Mouse (Mus musculus) adrenal gland, postnatal 0 days (tissue): ENCODE measurements around the gene Gm527. TPM values are rescaled to one million over a fixed set of nuclear protein-coding genes. Genes with fewer than 3 reads are reported as not detected.

Experiments used
- polyA plus RNA-seq: library from polyadenylated mRNA; unstranded; fragments of >200 nt; fragmentation: Nextera tagmentation; extraction: Ambion mirVana; gene quantifications from 2 replicates; pipeline ENCODE4 v1.2.1, GENCODE M21; 2015

Gene Gm527
- 4.1 and 5.0 TPM in 2 replicates for polyA plus RNA-seq

GRCm38 (mm10) chr12:64917578-64918471 is at the start of gene Gm527:
Gene Gm527, plus strand, starts transcription at chr12:64917906.

DNA sequence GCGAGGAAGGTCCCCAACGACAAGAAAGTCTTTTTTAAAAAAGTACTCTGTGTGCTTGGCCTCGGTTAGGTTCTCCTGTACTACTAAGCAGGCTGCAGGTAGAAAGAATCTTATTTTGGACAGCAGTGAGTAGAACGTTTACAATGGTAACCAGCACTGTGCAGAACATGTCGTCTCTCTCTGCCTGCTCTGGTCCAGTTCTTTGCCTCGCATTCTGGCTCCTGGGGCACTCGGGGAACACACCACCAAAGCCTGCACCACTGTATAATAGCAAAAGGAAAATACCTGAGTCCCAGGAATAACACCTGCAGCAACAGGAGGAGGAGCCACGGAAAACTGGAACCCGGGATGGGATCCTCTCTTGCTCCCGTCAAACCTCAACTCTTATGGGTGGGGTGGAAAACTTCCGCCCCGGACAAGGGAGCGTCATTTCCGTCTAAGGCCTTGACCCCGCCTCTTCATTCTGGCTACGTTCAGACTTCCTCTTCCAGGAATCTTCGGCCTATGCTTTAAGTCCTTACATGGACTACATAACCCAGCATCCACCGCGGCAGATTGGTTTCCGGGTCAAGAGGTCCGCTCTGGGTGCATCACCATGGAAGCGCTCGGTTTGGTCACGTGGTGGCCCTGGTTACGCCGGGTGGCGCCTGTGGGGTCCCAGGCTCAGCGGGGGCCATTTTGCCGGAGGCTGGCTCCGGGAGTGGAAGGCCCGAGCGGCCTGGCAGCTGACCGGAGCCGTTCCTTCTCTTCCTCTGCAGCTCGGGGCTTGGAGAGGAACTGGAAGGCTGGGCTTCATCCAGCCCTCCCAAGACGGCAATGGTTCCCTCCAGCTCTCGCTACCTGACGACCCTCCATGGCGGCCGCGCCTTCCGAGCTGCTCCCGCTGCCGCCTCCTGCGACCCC is 47.7 kb downstream of the Gm527 start, which contains the start of the genes Klhl28 and Togaram1:
Klhl28 (minus strand) TSS at position 411 of the 903 bp plus-strand sequence.
Togaram1 (plus strand) TSS at position 681 of the 903 bp plus-strand sequence.

Other genes starting within 250 kb of the Gm527 start
- gene Klhl28, start 47.6 kb downstream of the Gm527 start, polyA plus RNA-seq = 9.4 and 11.6 TPM in 2 replicates
- gene Togaram1, start 47.9 kb downstream of the Gm527 start, polyA plus RNA-seq = 14.6 and 18.8 TPM in 2 replicates
- gene Prpf39, start 118.4 kb downstream of the Gm527 start, polyA plus RNA-seq = 18.4 and 30.9 TPM in 2 replicates
- gene Fkbp3, start 156.1 kb downstream of the Gm527 start, polyA plus RNA-seq = 628 and 947 TPM in 2 replicates
- gene Fancm, start 157.7 kb downstream of the Gm527 start, polyA plus RNA-seq = 3.1 and 6.9 TPM in 2 replicates